Mouse (Mus musculus): Measurements from ENCODE around the gene Depdc5. TPM values are rescaled to one million over a fixed set of nuclear protein-coding genes. Genes with fewer than 3 reads are reported as not detected.
"Not testable (repeated sequence)": the region's sequence is repeated elsewhere in the genome, so short reads cannot be mapped to it uniquely, and the experiment has no call there.

The Depdc5 gene
- polyA plus RNA-seq, 1 experiment from 2014 or later: 23.8 TPM

GRCm38 (mm10) chr5:32869389-32870024 lies 6.0 kb downstream of the Depdc5 start:
- Histone ChIP-seq H3K9me3 (ENCODE audit: control insufficient read depth, low read length) (no peaks in the 10 kb centered on the region), H3K4me3 (ENCODE audit: low read length) (no peak overlapping the region), H3K27me3 (ENCODE audit: control insufficient read depth, insufficient read depth, low read depth, low read length) (no peaks in the 10 kb centered on the region), H3K9ac (ENCODE audit: low read length) (no peak overlapping the region), H3K27ac (ENCODE audit: low read length) (no peak overlapping the region), H3K36me3 (ENCODE audit: control insufficient read depth, insufficient read depth, low read length) (peaks cover 14% of the 10 kb centered on the region), H3K4me1 (replicated peaks; ENCODE audit: control insufficient read depth, insufficient read depth, low read length) (peaks cover 2% of the 10 kb centered on the region; the same call in 1 of the 2 replicates), H3K4me2 (ENCODE audit: low read depth, low read length) (no peak overlapping the region)
- 92% methylated on average over 5 of the region's 5 CpGs for WGBS
- no peak for ATAC-seq (ENCODE audit: low read depth)

- Histone ChIP-seq H3K4me2 (ENCODE audit: low read depth, low read length) (no peak overlapping the region), H3K27ac (ENCODE audit: low read length) (no peak overlapping the region), H3K4me1 (replicated peaks; ENCODE audit: control insufficient read depth, insufficient read depth, low read length) (no peaks in the 10 kb centered on the region), H3K27me3 (ENCODE audit: control insufficient read depth, insufficient read depth, low read depth, low read length) (no peaks in the 10 kb centered on the region), H3K36me3 (ENCODE audit: control insufficient read depth, insufficient read depth, low read length) (peaks cover 17% of the 10 kb centered on the region), H3K4me3 (ENCODE audit: low read length) (no peak overlapping the region), H3K9ac (ENCODE audit: low read length) (no peak overlapping the region), H3K9me3 (ENCODE audit: control insufficient read depth, low read length) (no peaks in the 10 kb centered on the region)
- 94% methylated on average over 5 of the region's 5 CpGs for WGBS
- no peak for ATAC-seq (ENCODE audit: low read depth)
These were observed 8.8 kb downstream of the Depdc5 start for GRCm38 (mm10) chr5:32872346-32872745.

- Histone ChIP-seq H3K27ac (ENCODE audit: low read length) (no peak overlapping the region), H3K36me3 (ENCODE audit: control insufficient read depth, insufficient read depth, low read length) (peaks cover 22% of the 10 kb centered on the region), H3K4me3 (ENCODE audit: low read length) (no peak overlapping the region), H3K4me2 (ENCODE audit: low read depth, low read length) (no peak overlapping the region), H3K4me1 (replicated peaks; ENCODE audit: control insufficient read depth, insufficient read depth, low read length) (no peaks in the 10 kb centered on the region), H3K9me3 (ENCODE audit: control insufficient read depth, low read length) (no peaks in the 10 kb centered on the region), H3K9ac (ENCODE audit: low read length) (no peak overlapping the region), H3K27me3 (ENCODE audit: control insufficient read depth, insufficient read depth, low read depth, low read length) (no peaks in the 10 kb centered on the region)
- 66% methylated on average over 3 of the region's 3 CpGs for WGBS
- ATAC-seq (ENCODE audit: low read depth): no peak
These were observed 23.2 kb downstream of the Depdc5 start for GRCm38 (mm10) chr5:32886739-32887138.

- Histone ChIP-seq H3K27me3 (ENCODE audit: control insufficient read depth, insufficient read depth, low read depth, low read length) (no peaks in the 10 kb centered on the region), H3K4me3 (ENCODE audit: low read length) (no peak overlapping the region), H3K4me2 (ENCODE audit: low read depth, low read length) (no peak overlapping the region), H3K9me3 (ENCODE audit: control insufficient read depth, low read length) (no peaks in the 10 kb centered on the region), H3K9ac (ENCODE audit: low read length) (no peak overlapping the region), H3K36me3 (ENCODE audit: control insufficient read depth, insufficient read depth, low read length) (peaks cover 24% of the 10 kb centered on the region), H3K4me1 (replicated peaks; ENCODE audit: control insufficient read depth, insufficient read depth, low read length) (0 out of 2 replicates have a peak, but pooled peaks cover 2% of the 10 kb centered on the region), H3K27ac (ENCODE audit: low read length) (no peak overlapping the region)
- ATAC-seq (ENCODE audit: low read depth): no peak
- 71% methylated on average over 1 of the region's 1 CpGs for WGBS
These were observed 44.0 kb downstream of the Depdc5 start for GRCm38 (mm10) chr5:32907496-32907895.

GRCm38 (mm10) chr5:32914071-32914470 lies 50.6 kb downstream of the Depdc5 start:
- Histone ChIP-seq H3K36me3 (ENCODE audit: control insufficient read depth, insufficient read depth, low read length) (peaks cover 16% of the 10 kb centered on the region), H3K27ac (ENCODE audit: low read length) (no peak overlapping the region), H3K4me1 (replicated peaks; ENCODE audit: control insufficient read depth, insufficient read depth, low read length) (no peaks in the 10 kb centered on the region), H3K9me3 (ENCODE audit: control insufficient read depth, low read length) (no peaks in the 10 kb centered on the region), H3K4me2 (ENCODE audit: low read depth, low read length) (no peak overlapping the region), H3K27me3 (ENCODE audit: control insufficient read depth, insufficient read depth, low read depth, low read length) (no peaks in the 10 kb centered on the region), H3K9ac (ENCODE audit: low read length) (no peak overlapping the region), H3K4me3 (ENCODE audit: low read length) (no peak overlapping the region)
- ATAC-seq (ENCODE audit: low read depth): no peak
- WGBS: 77% methylated on average over 3 of the region's 3 CpGs

- H3K9me3 ChIP-seq (ENCODE audit: control insufficient read depth, low read length); H3K9ac ChIP-seq (ENCODE audit: low read length); H3K4me3 ChIP-seq (ENCODE audit: low read length); H3K4me1 ChIP-seq (replicated peaks; ENCODE audit: control insufficient read depth, insufficient read depth, low read length); H3K27me3 ChIP-seq (ENCODE audit: control insufficient read depth, insufficient read depth, low read depth, low read length); H3K4me2 ChIP-seq (ENCODE audit: low read depth, low read length); H3K27ac ChIP-seq (ENCODE audit: low read length); ATAC-seq (ENCODE audit: low read depth): not testable (repeated sequence)
- peaks cover 14% of the 10 kb centered on the region for H3K36me3 ChIP-seq (ENCODE audit: control insufficient read depth, insufficient read depth, low read length)
- 93% methylated on average over 2 of the region's 2 CpGs for WGBS
These were observed 55.8 kb downstream of the Depdc5 start for GRCm38 (mm10) chr5:32919281-32919680.

GRCm38 (mm10) chr5:32922906-32923305 lies 59.4 kb downstream of the Depdc5 start:
- no peak overlapping the region for H3K4me2 ChIP-seq (ENCODE audit: low read depth, low read length)
- ATAC-seq (ENCODE audit: low read depth): no peak
- no peaks in the 10 kb centered on the region for H3K4me1 ChIP-seq (replicated peaks; ENCODE audit: control insufficient read depth, insufficient read depth, low read length)
- H3K9me3 ChIP-seq (ENCODE audit: control insufficient read depth, low read length): no peaks in the 10 kb centered on the region
- H3K9ac ChIP-seq (ENCODE audit: low read length): no peak overlapping the region
- H3K27me3 ChIP-seq (ENCODE audit: control insufficient read depth, insufficient read depth, low read depth, low read length): no peaks in the 10 kb centered on the region
- peaks cover 29% of the 10 kb centered on the region for H3K36me3 ChIP-seq (ENCODE audit: control insufficient read depth, insufficient read depth, low read length)
- no peak overlapping the region for H3K27ac ChIP-seq (ENCODE audit: low read length)
- H3K4me3 ChIP-seq (ENCODE audit: low read length): no peak overlapping the region
- 89% methylated on average over 4 of the region's 4 CpGs for WGBS

GRCm38 (mm10) chr5:32930761-32931160 lies 67.3 kb downstream of the Depdc5 start:
- no peak for ATAC-seq (ENCODE audit: low read depth)
- Histone ChIP-seq H3K27ac (ENCODE audit: low read length) (no peak overlapping the region), H3K4me2 (ENCODE audit: low read depth, low read length) (no peak overlapping the region), H3K9me3 (ENCODE audit: control insufficient read depth, low read length) (no peaks in the 10 kb centered on the region), H3K4me1 (replicated peaks; ENCODE audit: control insufficient read depth, insufficient read depth, low read length) (no peaks in the 10 kb centered on the region), H3K27me3 (ENCODE audit: control insufficient read depth, insufficient read depth, low read depth, low read length) (no peaks in the 10 kb centered on the region), H3K4me3 (ENCODE audit: low read length) (no peak overlapping the region), H3K9ac (ENCODE audit: low read length) (no peak overlapping the region), H3K36me3 (ENCODE audit: control insufficient read depth, insufficient read depth, low read length) (peaks cover 39% of the 10 kb centered on the region)
- WGBS: 70% methylated on average over 2 of the region's 2 CpGs

- Histone ChIP-seq H3K4me1 (replicated peaks; ENCODE audit: control insufficient read depth, insufficient read depth, low read length) (no peaks in the 10 kb centered on the region), H3K4me3 (ENCODE audit: low read length) (no peak overlapping the region), H3K9me3 (ENCODE audit: control insufficient read depth, low read length) (no peaks in the 10 kb centered on the region), H3K27ac (ENCODE audit: low read length) (no peak overlapping the region), H3K9ac (ENCODE audit: low read length) (no peak overlapping the region), H3K4me2 (ENCODE audit: low read depth, low read length) (no peak overlapping the region), H3K27me3 (ENCODE audit: control insufficient read depth, insufficient read depth, low read depth, low read length) (no peaks in the 10 kb centered on the region), H3K36me3 (ENCODE audit: control insufficient read depth, insufficient read depth, low read length) (peaks cover 26% of the 10 kb centered on the region)
- no peak for ATAC-seq (ENCODE audit: low read depth)
- 65% methylated on average over 2 of the region's 2 CpGs for WGBS
These were observed 71.2 kb downstream of the Depdc5 start for GRCm38 (mm10) chr5:32934654-32935053.

GRCm38 (mm10) chr5:32940586-32940985 lies 77.1 kb downstream of the Depdc5 start:
- Histone ChIP-seq H3K27me3 (ENCODE audit: control insufficient read depth, insufficient read depth, low read depth, low read length) (no peaks in the 10 kb centered on the region), H3K36me3 (ENCODE audit: control insufficient read depth, insufficient read depth, low read length) (peaks cover 30% of the 10 kb centered on the region), H3K27ac (ENCODE audit: low read length) (no peak overlapping the region), H3K9ac (ENCODE audit: low read length) (no peak overlapping the region), H3K9me3 (ENCODE audit: control insufficient read depth, low read length) (no peaks in the 10 kb centered on the region), H3K4me2 (ENCODE audit: low read depth, low read length) (no peak overlapping the region), H3K4me3 (ENCODE audit: low read length) (no peak overlapping the region), H3K4me1 (replicated peaks; ENCODE audit: control insufficient read depth, insufficient read depth, low read length) (no peaks in the 10 kb centered on the region)
- ATAC-seq (ENCODE audit: low read depth): no peak
- WGBS: 91% methylated on average over 7 of the region's 7 CpGs
